24 mouse cellular contexts compared by ENCODE assay signal in the genomic region with DNA sequence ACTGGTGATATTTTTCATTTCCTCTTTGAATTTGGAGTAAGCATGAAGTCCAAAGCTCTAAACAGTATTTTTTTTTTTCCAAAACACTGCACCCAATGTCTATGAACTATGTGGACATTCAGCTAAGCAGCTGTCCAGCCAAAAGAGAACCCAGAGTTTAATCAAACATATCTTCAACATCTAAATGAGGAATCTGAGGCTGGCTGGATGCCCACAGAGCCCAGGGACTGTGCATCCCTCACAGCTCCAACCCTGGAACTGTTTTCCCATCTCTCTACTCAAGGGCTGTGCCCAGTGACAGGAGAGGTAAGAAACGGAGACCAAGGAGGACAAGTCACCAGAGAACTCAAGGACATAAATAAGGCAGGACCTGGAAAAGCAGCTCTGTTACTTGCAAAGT. TPM values are rescaled to one million over a fixed set of nuclear protein-coding genes. Genes with fewer than 3 reads are reported as not detected.
DNase-seq lines count a peak whose midpoint lies in the region; ATAC-seq and TF ChIP-seq lines count a peak whose summit lies in the region.
"Had no signal": no experiment of that assay in that cellular context is flagged by ENCODE, and none has a peak within 500 bp of the region (broad histone marks: within the 10 kb centered on the region; RNA-seq: fewer than 3 reads in every experiment).

No protein-coding gene starts in this region.

- peaks cover 63% of the 10 kb centered on the region for H3K79me2 ChIP-seq in myocyte (ENCODE audit: control insufficient read depth, insufficient read depth)

- 0 out of 2 replicates have a peak, but pooled peaks cover 12% of the 10 kb centered on the region for H3K4me1 ChIP-seq in lung, embryonic 14.5 days (ENCODE audit: insufficient read depth)

- no peaks in the 10 kb centered on the region for H3K27me3 ChIP-seq in lung, embryonic 14.5 days (ENCODE audit: insufficient read depth, low read length)
- no peaks in the 10 kb centered on the region for H3K27me3 ChIP-seq in myocyte (ENCODE audit: control insufficient read depth, insufficient read depth, insufficient read length)
- H3K27me3 ChIP-seq: embryonic facial prominence, embryonic 13.5 days; forebrain, embryonic 12.5 days; heart, embryonic 12.5 days; intestine, embryonic 15.5 days; limb, embryonic 13.5 days had no signal

- no peak overlapping the region for H3K27ac ChIP-seq in lung, embryonic 14.5 days (ENCODE audit: low read depth)
- H3K27ac ChIP-seq: embryonic facial prominence, embryonic 13.5 days; forebrain, embryonic 12.5 days; hindbrain, embryonic 10.5 days; intestine, embryonic 15.5 days; limb, embryonic 13.5 days; liver, embryonic 14.5 days; midbrain, embryonic 12.5 days had no signal

- ATAC-seq in lung, embryonic 14.5 days (ENCODE audit: insufficient read depth), result no peak
- ATAC-seq: hindbrain, embryonic 16.5 days; intestine, embryonic 15.5 days had no signal

- WGBS in lung, embryonic 14.5 days, result 69% methylated on average over 1 of the region's 1 CpGs

- no peaks in the 10 kb centered on the region for H3K9me3 ChIP-seq in lung, embryonic 14.5 days (ENCODE audit: low read depth, low read length)
- H3K9me3 ChIP-seq: embryonic facial prominence, embryonic 13.5 days; forebrain, embryonic 12.5 days; heart, embryonic 12.5 days; hindbrain, embryonic 10.5 days; intestine, embryonic 15.5 days; limb, embryonic 13.5 days; midbrain, embryonic 12.5 days had no signal

- DNase-seq in adrenal gland, postnatal 14 days, result peak; percentile 28
- no peak for DNase-seq in adrenal gland, adult 2 months
- peak; percentile 16 for DNase-seq in kidney, adult 9 months
- DNase-seq in kidney, adult 11 months, result no peak
- peak; percentile 52 for DNase-seq in lung, embryonic 14.5 days
- DNase-seq in lung, adult 18-20 months, result no peak
- DNase-seq: cerebellum, adult 8-10 months; embryo, embryonic 11 days; gastrocnemius, postnatal 25 days; heart, adult 18-20 months; heart, postnatal 10 days; thymus, adult 18-20 months; thymus, postnatal 36 days had no signal

- no peak overlapping the region for H3K4me2 ChIP-seq in lung, embryonic 14.5 days
- peak overlapping the region; percentile 49 for H3K4me2 ChIP-seq in myocyte (ENCODE audit: low read depth)
- H3K4me2 ChIP-seq: forebrain, embryonic 12.5 days; heart, embryonic 12.5 days; intestine, embryonic 15.5 days; limb, embryonic 13.5 days; midbrain, embryonic 12.5 days had no signal

- no peak overlapping the region for H3K4me3 ChIP-seq in lung, embryonic 14.5 days (ENCODE audit: low read depth, low read length)
- H3K4me3 ChIP-seq in myocyte, result peak overlapping the region; percentile 89
- H3K4me3 ChIP-seq: embryonic facial prominence, embryonic 13.5 days; erythroblast, embryonic 14.5 days; forebrain, embryonic 12.5 days; heart, embryonic 12.5 days; hindbrain, embryonic 10.5 days; intestine, embryonic 15.5 days; limb, embryonic 13.5 days; midbrain, embryonic 12.5 days had no signal

- TF ChIP-seq CTCF in lung, embryonic 14.5 days (IDR thresholded peaks at IDR 0.05; ENCODE audit: low read depth), result no peak

- H3K9ac ChIP-seq in lung, embryonic 14.5 days, result no peak overlapping the region
- H3K9ac ChIP-seq: embryonic facial prominence, embryonic 13.5 days; forebrain, embryonic 12.5 days; heart, embryonic 12.5 days; intestine, embryonic 15.5 days; limb, embryonic 13.5 days; liver, embryonic 14.5 days; midbrain, embryonic 12.5 days had no signal

- peaks cover 2% of the 10 kb centered on the region; the same call in 1 of the 2 replicates for H3K36me3 ChIP-seq in lung, embryonic 14.5 days (ENCODE audit: insufficient read depth)
- peaks cover 4% of the 10 kb centered on the region for H3K36me3 ChIP-seq in myocyte (ENCODE audit: control insufficient read depth, insufficient read depth)
- H3K36me3 ChIP-seq: embryonic facial prominence, embryonic 13.5 days; forebrain, embryonic 12.5 days; heart, embryonic 12.5 days; intestine, embryonic 15.5 days; limb, embryonic 13.5 days; midbrain, embryonic 12.5 days had no signal

- no peak for TF ChIP-seq POLR2A in myocyte (IDR thresholded peaks at IDR 0.05; ENCODE audit: insufficient read length, low read depth)

- no peak overlapping the region for H3ac ChIP-seq in myocyte (ENCODE audit: control insufficient read depth, insufficient read length)

TF ChIP-seq in myocyte, 11 proteins besides CTCF, POLR2A, EP300 and RAD21:
- TF ChIP-seq MYOG (IDR thresholded peaks at IDR 0.05; ENCODE audit: control insufficient read depth in 1 of 3, insufficient read depth in 1 of 3, insufficient read length in 2 of 3, low read depth in 2 of 3) (no peak), SRF (IDR thresholded peaks at IDR 0.05; ENCODE audit: control insufficient read depth, insufficient read length, low read depth) (no peak), E2F4 (IDR thresholded peaks at IDR 0.05; ENCODE audit: insufficient read depth) (no peak), TCF12 (IDR thresholded peaks at IDR 0.05; ENCODE audit: insufficient read depth, poor library complexity, severe bottlenecking) (no peak), REST (IDR thresholded peaks at IDR 0.05; ENCODE audit: insufficient read depth, insufficient read length) (no peak), USF1 (IDR thresholded peaks at IDR 0.05; ENCODE audit: low read depth) (no peak), TCF3 (IDR thresholded peaks at IDR 0.05; ENCODE audit: insufficient read length, low read depth) (no peak), POLR2AphosphoS2 (IDR thresholded peaks at IDR 0.05; ENCODE audit: insufficient read length, low read depth) (no peak), MYOD1 (IDR thresholded peaks at IDR 0.05; ENCODE audit: control insufficient read depth in 1 of 3, insufficient read length in 2 of 3, low read depth in 2 of 3) (no peak), CEBPB (IDR thresholded peaks at IDR 0.05; ENCODE audit: insufficient read depth, poor library complexity, severe bottlenecking) (no peak), MAX (IDR thresholded peaks at IDR 0.05; ENCODE audit: low read depth) (no peak)

RNA-seq across cellular contexts. Expression of gene Rell1, which starts 2.8 kb away (rescaled TPM):
- total RNA-seq in adrenal gland, postnatal 14 days (2021), result 46.5 and 50.0 TPM in 2 replicates
- total RNA-seq in adrenal gland, adult 2 months (2021), result 10 to 100 TPM; 53.6 to 69.5 TPM
- polyA plus RNA-seq in adrenal gland, adult 2 months (2012; rRNA removed), result 21.7 and 27.0 TPM in 2 replicates
- 15.7 and 16.6 TPM in 2 replicates for polyA plus RNA-seq in lung, embryonic 14.5 days (2014; fragmentation: Nextera tagmentation; extraction: Ambion mirVana)
- 25.9 TPM for polyA plus RNA-seq in myocyte (2012; fragmentation: generic; extraction: Trizol)

Comparison
In these comparisons a context has a peak if more than half of its experiments do, and no peak if none do; other contexts are left out.
1. DNase-seq: peak in adrenal gland, postnatal 14 days (single experiment), kidney, adult 9 months (single experiment) and lung, embryonic 14.5 days (single experiment); none in adrenal gland, adult 2 months (single experiment), kidney, adult 11 months (single experiment) and lung, adult 18-20 months (0 of 2).